Mouse (Mus musculus) G1E (cell line): ENCODE results near the gene Pde4d. TPM values are rescaled to one million over a fixed set of nuclear protein-coding genes. Genes with fewer than 3 reads are reported as not detected.

Source experiments
- ATAC-seq: 2 replicates; pipeline ENCODE4 v1.8.0; 2016; ENCODE audit warnings: mild to moderate bottlenecking; ENCODE audit not compliant: insufficient number of reproducible peaks, poor library complexity, low FRiP score, severe bottlenecking; ENCODE audit errors: extremely low read depth
- DNase-seq: peaks from one replicate; pipeline ENCODE4 v3.0.0; 2012; ENCODE audit warnings: low spot score
- H3K27me3 ChIP-seq: 2 replicates; pipeline ENCODE4 v1.6.1; 2012; ENCODE audit warnings: mild to moderate bottlenecking, low read length, inconsistent platforms; ENCODE audit not compliant: insufficient read depth
- H3K36me3 ChIP-seq: replicated peaks from 2 replicates; pipeline ENCODE3; 2012; ENCODE audit warnings: mild to moderate bottlenecking, inconsistent platforms
- H3K4me1 ChIP-seq: 2 replicates; pipeline ENCODE4 v1.6.1; 2012; ENCODE audit warnings: low read depth, low read length, inconsistent platforms, mixed read lengths; ENCODE audit not compliant: insufficient read depth
- H3K4me3 ChIP-seq: 2 replicates; pipeline ENCODE4 v1.5.1; 2012; ENCODE audit warnings: low read depth, mild to moderate bottlenecking, inconsistent platforms, low read length, moderate library complexity, mixed read lengths
- H3K9me3 ChIP-seq: replicated peaks from 2 replicates; pipeline ENCODE4 v1.6.1; 2012; ENCODE audit warnings: inconsistent platforms
- CTCF ChIP-seq: IDR thresholded peaks from 2 replicates; pipeline ENCODE4 v1.5.1; 2012; ENCODE audit warnings: low read depth, low read length, inconsistent platforms, mixed read lengths
- GATA1 ChIP-seq: IDR thresholded peaks from 2 replicates; pipeline ENCODE4 v1.6.1; 2012; ENCODE audit warnings: borderline replicate concordance, low read length, inconsistent platforms, mixed read lengths
- GATA2 ChIP-seq: IDR thresholded peaks from 2 replicates; pipeline ENCODE4 v1.6.1; 2012; ENCODE audit warnings: low read depth, low read length, inconsistent platforms, borderline replicate concordance
- POLR2AphosphoS5 ChIP-seq: IDR thresholded peaks from 2 replicates; pipeline ENCODE4 v1.6.1; 2012; ENCODE audit warnings: low read depth, low read length, inconsistent platforms; ENCODE audit not compliant: insufficient replicate concordance
- TAL1 ChIP-seq: conservative IDR thresholded peaks from 2 replicates; pipeline ENCODE4 v1.6.1; 2012; ENCODE audit warnings: low read depth, low read length, inconsistent platforms, mixed read lengths
- polyA plus RNA-seq: library from polyadenylated mRNA; stranded (reverse); fragments of >175 nt; gene quantifications from 2 replicates; pipeline ENCODE4 v1.2.3, GENCODE M21; 2012
- total RNA-seq, 2 experiments: library from RNA; stranded (forward) in 1 of 2; stranded (reverse) in 1 of 2; fragments of 200-1000 nt in 1 of 2; fragments of >200 nt in 1 of 2; fragmentation: Nextera tagmentation in 1 of 2; gene quantifications; 2 replicates each; pipeline ENCODE4 v1.2.3; 2014 to 2017

The Pde4d gene
- total and polyA plus RNA-seq, 3 experiments = 8.2 to 124 (median 22.6) TPM

DNA sequence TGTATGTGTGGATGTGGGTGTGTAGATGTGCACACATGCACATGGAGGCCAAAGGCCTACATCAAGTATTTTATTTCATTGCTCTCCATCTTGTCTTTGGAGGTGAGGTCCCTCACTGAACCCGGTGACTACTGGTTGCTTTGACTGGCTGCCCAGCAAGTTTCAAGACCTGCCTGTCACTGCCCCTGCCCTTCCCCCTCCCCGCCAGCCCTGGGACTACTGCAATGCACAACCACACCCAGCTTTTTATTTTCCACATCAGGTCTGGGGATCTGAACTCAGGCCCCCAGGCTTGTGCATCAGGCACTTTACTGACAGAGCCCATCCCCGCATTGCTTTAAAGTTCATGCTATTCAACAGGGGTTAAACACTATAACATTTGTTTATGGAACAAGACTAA lies 1198.6 kb downstream of the Pde4d start:
- Histone ChIP-seq H3K27me3 (no peaks in the 10 kb centered on the region), H3K9me3 (no peaks in the 10 kb centered on the region), H3K4me3 (peak overlapping the region; percentile 55; the same call in 1 of the 2 replicates), H3K4me1 (peaks cover 80% of the 10 kb centered on the region), H3K36me3 (no peaks in the 10 kb centered on the region)
- TF ChIP-seq POLR2AphosphoS5 = no peak
- no peak for TF ChIP-seq GATA1
- TF ChIP-seq TAL1 = no peak
- no peak for DNase-seq
- ATAC-seq = no peak

DNA sequence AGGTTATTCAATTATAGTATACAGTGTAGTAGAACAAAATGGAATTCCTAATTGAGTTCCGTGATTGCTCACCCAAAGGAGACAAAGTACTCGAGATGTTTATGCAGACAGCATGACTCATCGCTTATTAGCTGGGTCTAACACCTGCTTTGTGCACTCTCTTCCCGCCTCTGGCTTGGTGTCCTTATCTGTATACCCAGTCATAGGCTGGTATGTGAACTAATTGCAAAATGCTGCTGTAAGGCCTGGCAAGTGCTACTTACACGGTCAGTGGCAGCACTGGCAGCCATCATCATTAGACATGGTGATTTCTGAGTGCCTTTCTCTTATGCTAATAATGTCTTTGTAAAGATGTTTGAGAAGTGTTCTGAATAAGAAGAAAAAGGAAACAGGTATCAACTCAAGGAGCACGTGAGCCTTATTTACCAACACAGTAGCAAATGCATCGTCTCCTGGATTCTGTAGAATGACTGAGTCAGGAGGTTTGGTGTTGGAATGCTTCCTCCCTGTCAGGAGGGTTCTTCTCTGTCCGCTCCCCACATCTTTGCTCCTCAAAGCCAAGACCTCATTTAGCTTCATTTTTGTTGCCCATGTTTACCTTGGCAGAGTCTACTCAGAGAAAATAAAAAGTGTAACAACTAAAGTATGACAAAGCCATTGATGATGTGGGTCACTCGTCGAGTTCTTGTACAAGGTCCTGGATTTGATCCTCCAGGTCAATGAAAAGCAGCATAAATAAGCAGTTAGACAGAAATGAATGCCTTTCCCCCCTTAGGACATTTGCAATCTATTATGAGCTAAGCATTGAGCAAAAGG lies 1202.2 kb downstream of the Pde4d start:
- Histone ChIP-seq H3K27me3 (no peaks in the 10 kb centered on the region), H3K36me3 (no peaks in the 10 kb centered on the region), H3K9me3 (no peaks in the 10 kb centered on the region), H3K4me3 (no peak overlapping the region; the same call in 1 of the 2 replicates), H3K4me1 (peaks cover 45% of the 10 kb centered on the region)
- no peak for TF ChIP-seq POLR2AphosphoS5
- peak; percentile 85 for TF ChIP-seq TAL1
- DNase-seq = peak; percentile 37
- peak; percentile 69 for ATAC-seq

DNA sequence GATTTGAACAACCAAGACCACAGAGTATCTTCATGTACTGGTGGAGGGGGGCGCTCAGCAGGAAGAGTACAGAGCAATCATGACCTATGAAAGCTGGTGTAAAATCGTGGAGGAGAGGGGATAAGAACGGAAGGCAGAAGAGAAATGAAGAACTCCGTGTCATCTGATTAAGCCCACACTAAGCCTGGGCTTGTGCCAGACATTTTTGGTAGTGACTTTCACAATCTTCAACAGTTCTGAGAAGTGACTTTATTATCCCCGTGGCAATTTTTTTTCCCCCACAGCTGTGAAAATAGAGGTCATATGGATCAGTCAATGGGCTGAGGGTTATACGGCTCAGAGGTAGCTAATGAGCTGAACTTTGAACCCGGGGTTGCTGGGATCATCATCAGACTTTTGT lies 1202.9 kb downstream of the Pde4d start:
- DNase-seq (no peak), ATAC-seq (no peak)
- H3K4me3 ChIP-seq = no peak overlapping the region
- H3K4me1 ChIP-seq = peaks cover 44% of the 10 kb centered on the region
- H3K27me3 ChIP-seq = no peaks in the 10 kb centered on the region
- H3K9me3 ChIP-seq = no peaks in the 10 kb centered on the region
- TF ChIP-seq GATA2 (no peak), CTCF (no peak), TAL1 (no peak), GATA1 (no peak), POLR2AphosphoS5 (no peak)
- H3K36me3 ChIP-seq = no peaks in the 10 kb centered on the region

DNA sequence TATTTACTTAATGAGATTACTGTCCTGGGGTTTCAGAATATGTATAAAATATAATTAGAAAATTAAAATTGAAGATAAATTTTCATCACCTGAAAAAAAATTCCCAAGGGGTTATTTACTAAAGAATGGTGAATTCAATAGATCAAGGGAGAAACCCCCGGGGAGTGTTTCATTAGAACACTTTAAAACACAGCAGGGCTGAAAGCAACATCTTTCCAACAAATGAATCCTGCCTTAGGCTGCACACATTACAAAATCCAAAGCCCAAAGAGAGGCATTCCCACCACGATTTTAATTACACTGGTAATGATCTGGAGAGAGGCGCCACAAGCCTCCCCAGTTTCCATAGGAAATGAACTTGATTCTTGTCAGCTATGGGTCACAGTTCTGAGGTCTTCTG lies 1205.6 kb downstream of the Pde4d start:
- Histone ChIP-seq H3K36me3 (no peaks in the 10 kb centered on the region), H3K4me1 (peaks cover 30% of the 10 kb centered on the region)
- ATAC-seq = no peak

DNA sequence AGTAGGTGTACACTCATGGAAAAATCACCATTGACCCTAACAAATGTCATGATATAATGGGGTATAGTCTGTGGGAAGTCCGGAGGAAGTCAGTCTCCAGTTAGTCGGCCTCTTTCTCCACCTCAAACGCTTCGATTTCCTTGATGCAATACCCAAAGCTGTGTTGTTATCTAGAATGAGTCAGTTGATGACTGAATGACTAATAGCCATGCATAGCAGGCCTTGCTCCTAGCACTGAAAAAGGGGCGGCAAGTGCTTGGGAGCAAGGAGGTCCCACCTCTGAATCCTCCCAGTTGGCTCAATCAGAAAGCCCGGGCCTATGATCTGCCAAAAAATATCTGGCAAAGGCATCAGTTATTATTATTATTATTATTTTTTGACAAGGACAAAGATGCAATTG lies 1209.4 kb downstream of the Pde4d start:
- Histone ChIP-seq H3K9me3 (no peaks in the 10 kb centered on the region), H3K4me3 (no peak overlapping the region), H3K36me3 (no peaks in the 10 kb centered on the region), H3K27me3 (no peaks in the 10 kb centered on the region), H3K4me1 (peaks cover 5% of the 10 kb centered on the region; the same call in 1 of the 2 replicates)
- DNase-seq (no peak), ATAC-seq (no peak)
- TF ChIP-seq TAL1 = no peak
- no peak for TF ChIP-seq GATA2
- TF ChIP-seq POLR2AphosphoS5 = no peak
- no peak for TF ChIP-seq CTCF
- TF ChIP-seq GATA1 = no peak

More for the DNA sequence above, 1205.6 kb downstream of the Pde4d start:
- H3K27me3 ChIP-seq = no peaks in the 10 kb centered on the region
- TF ChIP-seq CTCF (no peak), TAL1 (no peak), POLR2AphosphoS5 (no peak), GATA2 (no peak), GATA1 (no peak)
- H3K4me3 ChIP-seq = no peak overlapping the region
- DNase-seq = no peak
- no peaks in the 10 kb centered on the region for H3K9me3 ChIP-seq

DNA sequence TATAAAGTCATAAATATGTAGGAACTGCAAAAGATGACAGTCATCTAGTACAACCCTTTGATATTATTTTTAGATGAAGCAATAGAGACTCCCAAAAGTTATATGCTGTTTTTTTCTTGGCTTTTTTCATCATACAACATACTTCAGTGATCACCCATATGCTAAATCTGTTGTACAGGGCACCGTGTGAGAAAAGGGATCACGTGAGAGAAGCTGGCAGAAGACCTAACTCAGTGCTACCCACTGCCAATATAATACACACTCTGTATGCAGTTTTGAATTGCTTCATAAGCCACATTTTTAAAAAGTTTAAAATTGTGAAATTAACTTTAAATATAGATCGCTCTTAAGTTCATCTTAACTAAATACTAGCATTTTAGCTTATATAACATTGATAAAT lies 1211.6 kb downstream of the Pde4d start:
- no peak for TF ChIP-seq CTCF
- TF ChIP-seq TAL1 = no peak
- TF ChIP-seq GATA2 = no peak
- TF ChIP-seq POLR2AphosphoS5 = no peak
- no peak for TF ChIP-seq GATA1
- Histone ChIP-seq H3K36me3 (no peaks in the 10 kb centered on the region), H3K4me3 (no peak overlapping the region), H3K4me1 (peaks cover 22% of the 10 kb centered on the region), H3K9me3 (no peaks in the 10 kb centered on the region), H3K27me3 (no peaks in the 10 kb centered on the region)
- DNase-seq (no peak), ATAC-seq (no peak)

DNA sequence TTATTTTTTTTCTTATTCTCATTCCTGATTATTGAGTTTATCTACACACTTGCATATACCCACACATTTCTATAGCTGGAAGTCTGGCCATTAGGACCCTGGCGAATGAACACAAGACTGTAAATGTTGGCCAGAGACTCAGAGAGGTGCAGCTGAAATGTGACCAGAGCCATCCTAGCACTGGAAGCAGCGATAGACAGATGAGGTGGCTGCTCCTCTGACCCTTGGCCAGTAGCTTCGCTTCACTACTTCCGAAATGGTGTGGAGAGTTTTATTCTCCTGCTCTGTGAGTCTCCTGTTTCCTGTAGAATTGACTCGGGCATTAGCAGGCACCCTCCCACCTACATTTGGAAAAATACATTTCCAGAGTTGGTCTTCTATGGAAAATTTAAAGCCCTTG lies 1212.4 kb downstream of the Pde4d start:
- H3K9me3 ChIP-seq = no peaks in the 10 kb centered on the region
- DNase-seq (no peak), ATAC-seq (no peak)
- H3K4me3 ChIP-seq = no peak overlapping the region
- TF ChIP-seq GATA1 = no peak
- TF ChIP-seq POLR2AphosphoS5 = no peak
- TF ChIP-seq TAL1 = no peak
- no peak for TF ChIP-seq CTCF
- no peak for TF ChIP-seq GATA2
- H3K4me1 ChIP-seq = peaks cover 26% of the 10 kb centered on the region
- H3K36me3 ChIP-seq = no peaks in the 10 kb centered on the region
- no peaks in the 10 kb centered on the region for H3K27me3 ChIP-seq
